21 mouse cellular contexts compared by ENCODE assay signal in genomic region chr5:43549951-43550350, GRCm38 (mm10). TPM values are rescaled to one million over a fixed set of nuclear protein-coding genes. Genes with fewer than 3 reads are reported as not detected.
DNase-seq lines count a peak whose midpoint lies in the region; ATAC-seq and TF ChIP-seq lines count a peak whose summit lies in the region.
"Had no signal": no experiment of that assay in that cellular context is flagged by ENCODE, and none has a peak within 500 bp of the region (broad histone marks: within the 10 kb centered on the region; RNA-seq: fewer than 3 reads in every experiment).

No protein-coding gene starts in this region.

- no peaks in the 10 kb centered on the region for H3K36me3 ChIP-seq in heart, embryonic 14.5 days (ENCODE audit: control insufficient read depth, insufficient read depth, low read length)
- H3K36me3 ChIP-seq in lung, embryonic 14.5 days (ENCODE audit: insufficient read depth): no peaks in the 10 kb centered on the region
- no peaks in the 10 kb centered on the region for H3K36me3 ChIP-seq in intestine, embryonic 14.5 days (ENCODE audit: control insufficient read depth, insufficient read depth, low read length)
- no peaks in the 10 kb centered on the region for H3K36me3 ChIP-seq in stomach, embryonic 14.5 days (ENCODE audit: control insufficient read depth, insufficient read depth, low read length)
- no peaks in the 10 kb centered on the region for H3K36me3 ChIP-seq in forebrain, embryonic 16.5 days (ENCODE audit: control insufficient read depth, insufficient read depth)
- H3K36me3 ChIP-seq: neural tube, embryonic 13.5 days had no signal

- no peak for TF ChIP-seq CTCF in lung, embryonic 14.5 days (IDR thresholded peaks at IDR 0.05; ENCODE audit: low read depth)

- peaks cover 0 to 3% of the 10 kb centered on the region in 2 experiments; a peak in 2 of 4 replicates for H3K4me1 ChIP-seq in heart, embryonic 14.5 days (ENCODE audit: control insufficient read depth in 2 of 2, insufficient read depth in 2 of 2, low read length in 2 of 2)
- peaks cover 14% of the 10 kb centered on the region for H3K4me1 ChIP-seq in lung, embryonic 14.5 days (ENCODE audit: insufficient read depth)
- H3K4me1 ChIP-seq in intestine, embryonic 14.5 days (replicated peaks; ENCODE audit: control insufficient read depth, insufficient read depth, low read length): peaks cover 11% of the 10 kb centered on the region
- H3K4me1 ChIP-seq in stomach, embryonic 14.5 days (ENCODE audit: control insufficient read depth, insufficient read depth, low read length): peaks cover 18% of the 10 kb centered on the region; the same call in 1 of the 2 replicates
- H3K4me1 ChIP-seq in forebrain, embryonic 16.5 days (replicated peaks; ENCODE audit: control insufficient read depth, insufficient read depth, low read length): no peaks in the 10 kb centered on the region
- H3K4me1 ChIP-seq: megakaryocyte, embryonic 14.5 days had no signal

- H3K4me2 ChIP-seq in heart, embryonic 14.5 days (ENCODE audit: low read length): 0 out of 2 replicates have a peak overlapping the region, but pooled peaks have one; percentile 0
- H3K4me2 ChIP-seq in lung, embryonic 14.5 days: peak overlapping the region; percentile 5
- H3K4me2 ChIP-seq in intestine, embryonic 14.5 days (ENCODE audit: low read length): peak overlapping the region; percentile 25
- H3K4me2 ChIP-seq in stomach, embryonic 14.5 days (replicated peaks; ENCODE audit: low read depth, low read length): peak overlapping the region; percentile 24
- H3K4me2 ChIP-seq in forebrain, embryonic 16.5 days (ENCODE audit: low read length): no peak overlapping the region
- H3K4me2 ChIP-seq: neural tube, embryonic 13.5 days had no signal

- 61% methylated on average over 4 of the region's 4 CpGs for WGBS in heart, embryonic 14.5 days
- WGBS in lung, embryonic 14.5 days: 12% methylated on average over 4 of the region's 4 CpGs
- 28% methylated on average over 4 of the region's 4 CpGs for WGBS in intestine, embryonic 14.5 days
- WGBS in stomach, embryonic 14.5 days: 23% methylated on average over 4 of the region's 4 CpGs
- 77% methylated on average over 4 of the region's 4 CpGs for WGBS in forebrain, embryonic 16.5 days

- H3K4me3 ChIP-seq in heart, embryonic 14.5 days (ENCODE audit: control insufficient read depth in 1 of 2, insufficient read depth in 1 of 2, low read depth in 1 of 2, low read length in 2 of 2): no peak overlapping the region
- no peak overlapping the region for H3K4me3 ChIP-seq in lung, embryonic 14.5 days (ENCODE audit: low read depth, low read length)
- no peak overlapping the region for H3K4me3 ChIP-seq in intestine, embryonic 14.5 days (ENCODE audit: low read depth, low read length)
- H3K4me3 ChIP-seq in stomach, embryonic 14.5 days (ENCODE audit: low read depth, low read length): no peak overlapping the region
- H3K4me3 ChIP-seq in forebrain, embryonic 16.5 days (replicated peaks; ENCODE audit: low read length): no peak overlapping the region
- H3K4me3 ChIP-seq: megakaryocyte, embryonic 14.5 days; neural tube, embryonic 13.5 days had no signal

- H3K27me3 ChIP-seq in heart, embryonic 14.5 days (ENCODE audit: control insufficient read depth, insufficient read depth, low read length): no peaks in the 10 kb centered on the region
- no peaks in the 10 kb centered on the region for H3K27me3 ChIP-seq in lung, embryonic 14.5 days (ENCODE audit: insufficient read depth, low read length)
- no peaks in the 10 kb centered on the region for H3K27me3 ChIP-seq in intestine, embryonic 14.5 days (replicated peaks; ENCODE audit: control insufficient read depth, insufficient read depth, low read length)
- no peaks in the 10 kb centered on the region for H3K27me3 ChIP-seq in stomach, embryonic 14.5 days (ENCODE audit: control insufficient read depth, insufficient read depth, low read length)
- no peaks in the 10 kb centered on the region for H3K27me3 ChIP-seq in forebrain, embryonic 16.5 days (replicated peaks; ENCODE audit: control insufficient read depth, insufficient read depth, low read length)
- H3K27me3 ChIP-seq: megakaryocyte, embryonic 14.5 days; neural tube, embryonic 13.5 days had no signal

- H3K27ac ChIP-seq in heart, embryonic 14.5 days (replicated peaks in 1 of 2; ENCODE audit: control insufficient read depth in 1 of 2, insufficient read depth in 1 of 2, low read depth in 2 of 2, low read length in 2 of 2): peak overlapping the region in 1 of 2 experiments; percentile 39; a peak in 1 of 4 replicates
- peak overlapping the region; percentile 49 for H3K27ac ChIP-seq in lung, embryonic 14.5 days (ENCODE audit: low read depth)
- H3K27ac ChIP-seq in intestine, embryonic 14.5 days (ENCODE audit: low read depth): peak overlapping the region; percentile 79
- H3K27ac ChIP-seq in stomach, embryonic 14.5 days (ENCODE audit: low read length): peak overlapping the region; percentile 88
- H3K27ac ChIP-seq in forebrain, embryonic 16.5 days (ENCODE audit: low read length): no peak overlapping the region
- H3K27ac ChIP-seq: liver, embryonic 14.5 days; neural tube, embryonic 13.5 days had no signal

- no peak for DNase-seq in heart, postnatal 25 days (ENCODE audit: low spot score)
- peak; percentile 80 for DNase-seq in lung, embryonic 14.5 days
- DNase-seq in lung, postnatal 10 days: no peak
- DNase-seq in intestine, embryonic 14.5 days (ENCODE audit: low spot score): peak; percentile 55
- DNase-seq in gastrocnemius, postnatal 10 days: no peak
- DNase-seq: adrenal gland, postnatal 25 days; B cell, adult 2 months; cerebellum, postnatal 14 days; gastrocnemius, postnatal 25 days; heart, postnatal 4 days; layer of hippocampus, adult 9-11 months; retina, postnatal 1 day had no signal

- ATAC-seq in heart, embryonic 14.5 days (ENCODE audit: insufficient number of reproducible peaks, insufficient read depth, low FRiP score, low read depth): no peak
- peak; percentile 64 for ATAC-seq in lung, embryonic 14.5 days (ENCODE audit: insufficient read depth)
- ATAC-seq in intestine, embryonic 14.5 days (replicated peaks; ENCODE audit: low FRiP score, low TSS enrichment, low read depth): 0 out of 2 replicates have a peak, but pooled peaks have one; percentile 27
- peak; percentile 59; the same call in 1 of the 2 replicates for ATAC-seq in stomach, embryonic 14.5 days (ENCODE audit: insufficient number of reproducible peaks, insufficient read depth, low FRiP score, low read depth)
- no peak for ATAC-seq in forebrain, embryonic 16.5 days
- ATAC-seq: forebrain, embryonic 14.5 days; inflammation-experienced regulatory T-cells, adult 6 months had no signal

- no peaks in the 10 kb centered on the region for H3K9me3 ChIP-seq in heart, embryonic 14.5 days (ENCODE audit: control insufficient read depth, low read length)
- no peaks in the 10 kb centered on the region for H3K9me3 ChIP-seq in lung, embryonic 14.5 days (ENCODE audit: low read depth, low read length)
- no peaks in the 10 kb centered on the region for H3K9me3 ChIP-seq in intestine, embryonic 14.5 days (ENCODE audit: control insufficient read depth, low read length)
- H3K9me3 ChIP-seq in stomach, embryonic 14.5 days (ENCODE audit: control insufficient read depth, low read depth, low read length): no peaks in the 10 kb centered on the region
- H3K9me3 ChIP-seq in forebrain, embryonic 16.5 days (ENCODE audit: control insufficient read depth, low read length): no peaks in the 10 kb centered on the region
- H3K9me3 ChIP-seq: megakaryocyte, embryonic 14.5 days; neural tube, embryonic 13.5 days had no signal

- intact Hi-C loops in heart, postnatal 25 days (cut with DNase I): no loop called here

- H3K9ac ChIP-seq in heart, embryonic 14.5 days (ENCODE audit: low read length): no peak overlapping the region
- H3K9ac ChIP-seq in lung, embryonic 14.5 days: no peak overlapping the region
- no peak overlapping the region for H3K9ac ChIP-seq in intestine, embryonic 14.5 days (ENCODE audit: low read length)
- H3K9ac ChIP-seq in stomach, embryonic 14.5 days (replicated peaks; ENCODE audit: low read depth, low read length): no peak overlapping the region
- no peak overlapping the region for H3K9ac ChIP-seq in forebrain, embryonic 16.5 days (replicated peaks; ENCODE audit: low read depth, low read length)
- H3K9ac ChIP-seq: liver, embryonic 14.5 days; neural tube, embryonic 13.5 days had no signal

RNA-seq across cellular contexts. Expression of gene C1qtnf7, which starts 34.6 kb away (rescaled TPM):
- polyA plus RNA-seq in heart, embryonic 14.5 days (2014; fragmentation: Nextera tagmentation; extraction: Ambion mirVana): 6.0 and 7.0 TPM in 2 replicates
- total RNA-seq in heart, postnatal 25 days (2021): 10 to 100 TPM in 1 of 2 experiments, 1 to 10 TPM in 1; 6.0 to 11.4 TPM
- polyA plus RNA-seq in lung, embryonic 14.5 days (2014; fragmentation: Nextera tagmentation; extraction: Ambion mirVana): 53.8 and 54.2 TPM in 2 replicates
- 6.7 and 6.8 TPM in 2 replicates for polyA plus RNA-seq in intestine, embryonic 14.5 days (2014; fragmentation: Nextera tagmentation; extraction: Ambion mirVana)
- polyA plus RNA-seq in stomach, embryonic 14.5 days (2014; fragmentation: Nextera tagmentation; extraction: Ambion mirVana): 17.3 and 20.0 TPM in 2 replicates
- 1 to 10 TPM; 2.0 to 2.1 TPM for total RNA-seq in gastrocnemius, postnatal 10 days (2021)
- 0.95 and 1.5 TPM in 2 replicates for polyA plus RNA-seq in forebrain, embryonic 16.5 days (2015; fragmentation: Nextera tagmentation; extraction: Ambion mirVana)
- total RNA-seq: ES-E14 had no signal
- polyA plus RNA-seq: inflammation-experienced regulatory T-cells, adult 6 months had no signal

Comparison
In these comparisons a context has a peak if more than half of its experiments do, and no peak if none do; other contexts are left out.
1. DNase-seq: peak in lung, embryonic 14.5 days (single experiment) and intestine, embryonic 14.5 days (single experiment); none in heart, postnatal 25 days (single experiment), lung, postnatal 10 days (single experiment) and gastrocnemius, postnatal 10 days (single experiment).
2. ATAC-seq: peak in lung, embryonic 14.5 days (single experiment), intestine, embryonic 14.5 days (single experiment) and stomach, embryonic 14.5 days (single experiment); none in heart, embryonic 14.5 days (single experiment) and forebrain, embryonic 16.5 days (single experiment).